Mouse (Mus musculus) bone marrow, adult 2 months (tissue): Measurements from ENCODE around the gene Bmp7.

Experiments
- CTCF ChIP-seq: fragments of 200-500 bp; IDR thresholded peaks from 2 replicates; pipeline ENCODE4 v1.5.1; 2011; ENCODE audit warnings: low read length, control low read depth; ENCODE audit not compliant: control insufficient read depth, insufficient read depth
- POLR2A ChIP-seq: fragments of 200-500 bp; IDR thresholded peaks from 2 replicates; pipeline ENCODE4 v1.6.1; 2011; ENCODE audit warnings: low read depth, mild to moderate bottlenecking, control low read depth, low read length, borderline replicate concordance; ENCODE audit not compliant: control insufficient read depth

GRCm38 (mm10) chr2:172900954-172901701, 39.0 kb downstream of the Bmp7 start:
- TF ChIP-seq CTCF (no peak), POLR2A (no peak)
